Mouse (Mus musculus): ENCODE results near the gene Nr2f1.
"Not testable (repeated sequence)": the region's sequence is repeated elsewhere in the genome, so short reads cannot be mapped to it uniquely, and the experiment has no call there.

The Nr2f1 gene

DNA sequence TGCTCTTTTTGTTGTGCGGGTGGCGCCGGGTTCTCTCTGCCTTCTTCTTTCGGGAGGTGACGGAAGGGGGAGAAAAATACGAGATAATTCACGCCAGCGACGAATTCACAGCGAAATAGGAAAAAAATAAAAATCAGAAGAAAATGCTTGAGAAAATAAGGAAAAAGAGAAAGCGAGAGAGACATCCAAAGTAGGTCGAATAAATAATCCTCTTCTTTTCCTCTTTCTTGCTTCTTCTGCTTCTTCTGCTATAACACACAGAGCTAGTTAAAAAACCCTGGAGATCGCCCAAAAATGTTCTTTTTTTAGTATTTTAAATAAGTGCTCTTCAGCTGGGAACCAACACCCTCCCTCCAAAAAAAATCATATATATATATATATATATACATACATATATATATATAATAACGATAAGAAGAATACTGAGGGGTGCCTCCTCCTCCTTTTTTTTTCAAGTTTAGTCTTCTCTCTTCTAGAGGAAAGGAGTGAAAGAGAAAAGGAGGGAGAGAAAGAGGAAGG is at the start of gene Nr2f1:
TSS of gene Nr2f1 (minus strand) at position 116 of the 519 bp plus-strand sequence.
- no peak for DNase-seq (ENCODE audit: extremely low read depth, low read depth, low spot score)

DNA sequence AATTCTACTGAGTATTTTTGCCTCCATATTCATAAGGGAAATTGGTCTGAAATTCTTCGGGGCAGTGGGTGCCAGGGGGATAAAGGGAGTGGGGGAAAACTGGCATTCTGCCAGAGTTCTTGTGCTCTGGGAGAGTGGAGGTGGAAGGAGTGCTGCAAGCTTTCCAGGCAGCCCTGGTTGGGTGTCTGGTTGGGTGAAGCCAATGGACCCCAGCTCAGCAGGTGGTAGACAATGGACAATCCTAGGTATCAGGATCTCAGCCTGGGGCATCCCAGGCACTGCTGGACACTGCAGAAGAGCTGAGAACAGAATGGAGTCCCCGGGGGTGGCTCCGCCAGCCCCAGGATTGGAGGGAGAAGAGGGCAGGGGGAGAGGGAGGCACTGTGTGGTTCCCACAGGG is 22.1 kb upstream of the Nr2f1 start:
- no peak for DNase-seq (ENCODE audit: extremely low read depth, low read depth, low spot score)

DNA sequence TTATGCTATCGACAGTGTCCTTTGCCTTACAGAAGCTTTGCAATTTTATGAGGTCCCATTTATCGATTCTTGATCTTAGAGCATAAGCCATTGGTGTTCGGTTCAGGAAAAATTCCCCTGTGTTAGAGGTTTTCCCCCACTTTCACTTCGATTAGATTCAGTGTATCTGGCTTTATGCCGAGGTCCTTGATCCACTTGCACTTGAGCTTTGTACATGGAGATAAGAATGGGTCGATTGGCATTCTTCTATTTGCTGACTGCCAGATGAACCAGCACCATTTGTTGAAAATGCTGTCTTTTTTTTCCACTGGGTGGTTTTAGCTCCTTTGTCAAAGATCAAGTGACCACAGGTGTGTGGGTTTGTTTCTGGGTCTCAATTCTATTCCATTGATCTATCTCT is 20.7 kb upstream of the Nr2f1 start:
- not testable (repeated sequence) for DNase-seq (ENCODE audit: extremely low read depth, low read depth, low spot score)

DNA sequence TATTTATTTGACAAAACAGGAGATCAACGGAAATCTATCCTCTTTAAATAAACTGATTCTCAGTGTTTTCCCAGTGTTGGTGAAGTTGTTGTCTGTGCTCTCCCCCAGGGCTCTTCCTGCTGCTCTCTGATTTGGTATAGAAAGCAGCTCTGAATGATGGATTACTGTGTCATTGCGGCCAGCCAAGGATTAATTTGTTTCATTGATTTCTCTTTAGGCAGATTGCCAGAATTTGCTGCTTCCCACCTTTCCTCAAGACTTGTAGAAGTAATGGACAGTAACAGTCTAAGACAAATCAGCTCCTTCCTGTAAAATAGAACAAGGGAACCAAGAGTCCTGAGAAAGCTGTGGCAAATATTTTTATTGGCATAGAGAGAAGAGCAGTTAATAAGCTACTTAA is 15.7 kb upstream of the Nr2f1 start:
- no peak for DNase-seq (ENCODE audit: extremely low read depth, low read depth, low spot score)

DNA sequence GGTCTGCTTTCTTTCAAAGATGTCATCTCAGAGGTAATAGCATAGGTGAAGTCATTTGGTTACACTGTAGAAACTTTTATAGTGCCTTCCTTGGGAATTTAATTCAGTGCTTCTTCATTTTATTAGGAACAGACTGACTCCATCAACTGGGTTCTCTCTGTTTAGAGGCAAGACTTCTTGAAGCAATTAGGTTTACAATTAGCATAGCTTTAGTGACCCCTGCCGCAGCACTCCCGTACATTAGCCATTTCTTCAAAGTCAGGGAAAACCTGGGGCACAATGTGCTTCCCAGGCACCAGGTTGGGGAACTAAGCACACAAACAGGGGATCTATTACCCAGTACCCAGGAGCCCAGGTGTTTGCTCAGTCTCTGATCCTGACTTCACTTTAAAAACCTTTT is 13.6 kb upstream of the Nr2f1 start:
- no peak for DNase-seq (ENCODE audit: extremely low read depth, low read depth, low spot score)

DNA sequence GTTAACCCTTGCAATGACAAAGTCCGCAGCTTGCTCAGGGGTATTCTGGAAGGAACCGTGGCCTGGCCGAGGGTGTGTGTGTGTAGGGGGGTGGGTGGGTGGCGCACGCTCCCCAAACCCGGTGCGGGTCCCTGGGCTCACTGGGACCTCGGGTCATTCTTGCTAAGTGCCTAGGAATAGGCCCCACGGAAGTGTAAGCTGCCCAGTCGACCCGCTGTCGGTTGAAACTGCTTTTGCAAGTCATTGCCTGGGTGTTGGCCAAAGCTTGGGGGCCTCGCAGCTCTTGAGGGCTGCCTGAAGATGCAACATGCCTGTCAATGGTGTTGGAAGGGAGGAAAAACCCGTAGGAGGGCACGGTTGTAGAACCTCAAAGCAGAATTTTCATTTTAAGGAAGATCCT is 12.6 kb upstream of the Nr2f1 start:
- DNase-seq (ENCODE audit: extremely low read depth, low read depth, low spot score) = no peak

DNA sequence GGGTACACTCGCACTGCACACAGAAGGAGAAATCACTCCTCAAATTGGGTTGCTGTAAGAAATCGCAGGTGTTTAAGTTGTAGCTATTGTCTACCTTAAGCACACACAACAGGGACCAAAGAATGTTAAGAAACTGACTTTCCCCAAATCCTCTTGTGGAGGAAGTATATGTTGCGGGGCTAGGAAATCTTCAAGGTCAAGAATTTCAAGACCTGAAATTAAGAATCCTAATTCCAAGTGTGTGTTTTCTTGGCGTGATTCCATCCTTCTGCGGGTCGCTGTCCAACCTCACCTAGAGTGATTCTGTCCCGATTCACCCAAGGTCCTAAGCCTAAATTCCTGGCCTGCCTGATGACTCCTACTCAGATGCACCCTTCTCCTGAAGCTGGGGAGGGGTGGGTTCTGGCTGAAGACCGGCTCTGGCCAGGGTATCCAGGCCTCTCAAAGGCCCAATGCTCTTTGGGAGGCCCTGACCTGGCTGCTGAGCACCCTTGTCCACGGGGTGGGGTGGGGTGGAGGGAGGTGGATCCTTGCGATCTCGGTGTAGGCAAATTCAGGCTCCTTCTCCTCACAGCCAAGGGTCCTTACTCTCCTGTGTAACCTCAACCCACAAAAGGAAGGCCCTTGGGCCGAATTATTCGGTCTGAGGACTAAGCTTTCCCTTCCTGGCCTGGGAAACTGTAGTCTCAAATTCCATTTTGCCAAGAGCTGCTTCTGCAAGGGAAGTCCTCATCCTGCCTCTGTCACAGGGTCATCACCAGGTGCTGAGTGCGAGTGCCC is 11.9 kb upstream of the Nr2f1 start:
- no peak for DNase-seq (ENCODE audit: extremely low read depth, low read depth, low spot score)

DNA sequence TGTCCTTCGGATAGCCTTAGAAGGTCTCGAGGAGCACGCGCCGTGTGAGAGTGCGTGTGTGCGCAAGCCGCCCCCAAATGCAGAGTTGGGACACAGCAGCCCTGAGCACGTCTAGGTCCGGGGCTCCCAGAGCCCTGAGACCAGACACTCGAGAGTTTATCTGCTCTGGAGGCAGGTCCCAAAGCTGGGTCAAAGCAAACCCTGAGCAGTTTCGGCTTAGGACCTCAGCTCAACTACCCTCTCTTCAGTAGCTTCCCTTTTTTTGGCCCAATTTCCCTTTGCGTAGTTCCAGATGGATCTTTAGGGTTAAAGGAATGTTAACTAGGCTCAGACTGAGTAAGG is 11.2 kb upstream of the Nr2f1 start:
- no peak for DNase-seq (ENCODE audit: extremely low read depth, low read depth, low spot score)

DNA sequence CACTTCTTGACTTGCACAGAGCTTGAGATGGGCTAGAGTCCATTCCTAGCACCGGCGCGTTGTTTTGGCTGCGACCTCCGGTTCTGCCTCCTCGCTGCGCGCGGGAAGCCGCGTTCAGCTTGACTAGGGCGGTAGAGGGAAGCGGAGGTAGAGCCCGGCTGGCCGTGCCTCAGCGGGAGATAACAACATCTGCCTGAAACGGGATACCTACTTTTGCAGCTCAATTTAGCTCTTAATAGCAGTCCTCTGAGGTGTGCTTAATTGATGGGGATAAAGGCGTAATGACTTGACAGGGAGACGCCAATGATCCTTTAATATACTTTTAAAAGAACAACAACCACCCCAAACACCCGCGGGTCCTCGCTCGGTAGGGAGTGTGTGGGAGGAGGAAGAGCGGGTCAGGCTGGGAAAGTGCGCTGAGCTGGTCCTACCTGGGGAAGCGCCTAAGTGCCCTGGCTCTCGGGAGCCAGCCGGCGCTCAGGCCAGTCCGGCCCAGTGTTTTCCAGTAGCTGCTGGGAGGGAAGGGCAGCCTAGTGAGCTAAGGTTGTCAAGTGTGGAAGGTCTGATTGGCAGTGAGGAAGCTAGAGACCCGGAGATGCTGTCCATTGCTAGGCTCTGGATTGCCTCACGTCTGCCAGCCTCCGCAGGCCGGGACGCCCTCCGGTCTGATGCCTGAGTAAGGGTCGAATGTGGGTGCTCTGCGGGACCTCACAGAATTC is 10.6 kb upstream of the Nr2f1 start:
- no peak for DNase-seq (ENCODE audit: extremely low read depth, low read depth, low spot score)

DNA sequence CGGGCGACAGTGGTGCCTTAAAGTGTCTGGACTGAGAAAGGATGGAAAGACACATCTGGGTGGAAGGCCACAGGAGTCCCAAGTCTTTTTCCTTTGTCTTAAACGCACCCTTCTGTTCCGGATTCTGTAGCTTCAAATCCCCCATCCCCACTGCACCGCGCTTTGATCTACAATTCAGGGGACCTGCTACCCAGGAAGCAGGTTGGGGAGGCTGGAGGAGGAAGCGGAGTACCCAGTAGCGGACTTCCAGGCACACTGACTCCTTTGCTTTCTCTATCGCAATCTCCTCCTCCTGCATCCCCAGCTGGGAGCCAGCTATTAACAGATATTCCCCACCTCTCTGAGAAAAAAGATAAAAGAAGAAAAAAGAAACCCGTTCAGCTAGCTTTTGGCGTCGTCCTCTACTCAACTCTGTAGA is 10.1 kb upstream of the Nr2f1 start:
- DNase-seq (ENCODE audit: extremely low read depth, low read depth, low spot score) = no peak

DNA sequence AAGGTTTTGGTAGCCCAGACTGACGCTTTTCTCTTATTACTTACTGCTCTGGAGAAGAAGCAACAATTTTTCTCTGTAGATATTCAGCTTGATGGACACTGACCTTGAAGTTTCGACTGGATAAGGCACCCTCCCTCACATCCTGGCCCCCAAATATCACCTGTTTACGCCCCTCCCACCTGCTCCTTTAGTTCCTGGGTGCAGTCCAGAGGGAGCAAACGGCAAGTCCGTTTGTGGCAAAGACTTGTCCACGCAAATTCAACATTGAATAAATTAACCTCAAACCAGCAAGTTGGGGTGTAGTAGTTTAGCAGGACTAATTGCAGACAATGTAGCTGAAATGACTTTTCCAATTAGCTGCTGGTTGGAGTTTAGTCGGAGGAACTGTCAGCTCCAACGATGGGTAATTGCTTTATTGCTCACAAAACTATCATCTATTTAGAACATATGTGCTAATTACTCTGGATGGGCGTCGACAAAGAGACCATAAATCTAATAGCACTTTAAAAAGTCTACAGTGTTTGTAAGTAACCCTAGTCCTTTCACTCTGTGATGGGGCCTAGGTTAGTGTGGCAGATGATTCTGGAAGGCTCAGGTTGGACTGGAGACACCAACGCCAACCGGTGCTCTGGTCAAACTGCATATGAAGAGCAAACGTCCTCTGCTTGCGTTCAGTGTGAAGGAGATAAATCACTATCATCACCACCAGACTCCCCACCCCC is 9.3 kb upstream of the Nr2f1 start:
- DNase-seq (ENCODE audit: extremely low read depth, low read depth, low spot score) = no peak

DNA sequence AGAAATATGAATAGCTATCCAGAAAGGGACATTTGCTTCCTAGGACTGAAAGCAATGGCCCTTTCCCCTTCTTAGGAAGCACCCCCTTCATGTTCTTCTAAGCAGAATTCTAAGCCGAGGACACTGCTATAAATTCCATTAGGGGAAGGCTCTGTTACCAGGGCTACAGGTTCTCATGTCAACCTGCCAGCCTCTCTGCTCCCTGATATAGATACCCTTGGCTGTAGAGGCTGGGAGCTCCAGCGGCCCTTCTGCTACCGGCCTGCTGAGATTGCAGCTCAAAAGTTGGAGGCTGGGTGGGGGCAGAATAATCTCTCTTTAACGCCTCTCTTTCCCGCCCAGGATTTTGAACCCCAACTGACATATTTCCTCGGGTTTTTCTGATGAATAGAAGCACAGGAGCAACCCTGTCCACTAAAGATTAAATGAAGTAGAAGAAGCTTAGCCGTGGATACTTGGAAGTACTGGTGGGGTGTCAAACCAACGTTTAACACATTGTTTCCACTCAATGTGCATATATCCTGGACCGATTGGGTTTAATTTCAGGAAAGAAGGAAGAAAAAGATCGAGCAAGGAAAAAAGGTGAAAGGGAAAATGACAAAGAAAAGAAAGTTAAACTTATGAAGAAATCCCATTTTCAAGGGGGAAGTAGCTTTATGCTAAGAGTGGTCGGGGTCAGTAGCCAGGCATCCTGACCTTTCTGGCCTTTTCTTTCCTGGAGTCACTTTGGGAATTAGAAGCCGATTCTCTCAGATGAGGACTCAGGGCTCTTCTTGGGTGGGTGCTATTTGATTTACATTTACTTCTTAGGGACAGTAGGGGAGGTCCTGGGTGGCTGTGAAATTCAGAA is 8.5 kb upstream of the Nr2f1 start:
- no peak for DNase-seq (ENCODE audit: extremely low read depth, low read depth, low spot score)

DNA sequence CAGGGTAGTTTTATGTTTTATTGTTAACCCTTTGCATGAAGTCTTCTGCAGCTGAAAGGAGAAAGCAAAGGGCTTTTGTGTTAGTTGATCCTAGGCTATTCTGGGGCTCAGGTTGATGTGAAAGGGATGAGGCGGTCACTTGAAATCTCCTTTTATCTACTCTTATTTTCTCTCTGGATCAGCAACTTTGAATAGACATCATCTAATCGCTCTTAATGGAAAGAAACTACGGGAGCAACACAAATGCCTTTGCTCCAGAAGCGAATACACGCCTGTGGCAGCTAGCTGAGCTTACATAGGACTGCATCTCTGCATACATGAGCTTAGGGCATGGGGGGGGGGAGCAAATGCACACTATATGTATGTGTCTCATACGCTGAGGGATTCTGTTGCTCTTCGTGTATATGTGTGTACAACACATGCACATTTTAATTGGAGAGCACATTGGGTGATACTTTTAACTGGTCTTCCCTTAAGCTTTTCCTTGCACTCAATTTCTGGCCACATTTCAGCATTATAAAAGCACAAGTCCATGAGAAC is 7.4 kb upstream of the Nr2f1 start:
- DNase-seq (ENCODE audit: extremely low read depth, low read depth, low spot score) = no peak

DNA sequence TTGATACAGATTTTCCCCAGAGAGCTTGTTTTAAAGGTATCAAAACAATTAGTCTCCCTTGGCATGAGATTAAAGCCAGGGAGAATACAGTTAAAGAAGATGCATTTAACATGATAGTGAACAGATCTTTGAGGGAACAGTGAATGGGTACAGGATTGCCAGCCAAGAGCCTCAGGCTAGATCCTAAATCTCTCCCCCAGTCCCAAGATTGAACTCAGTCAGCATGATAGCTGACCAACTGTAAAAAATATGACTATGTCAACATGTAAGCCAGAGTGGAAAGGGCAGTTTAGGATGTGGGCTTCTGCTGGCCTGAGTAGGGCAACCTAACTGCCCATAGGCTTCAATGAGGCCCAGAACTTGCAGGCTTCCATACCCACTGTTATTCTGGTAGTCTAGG is 5.9 kb upstream of the Nr2f1 start:
- no peak for DNase-seq (ENCODE audit: extremely low read depth, low read depth, low spot score)

DNA sequence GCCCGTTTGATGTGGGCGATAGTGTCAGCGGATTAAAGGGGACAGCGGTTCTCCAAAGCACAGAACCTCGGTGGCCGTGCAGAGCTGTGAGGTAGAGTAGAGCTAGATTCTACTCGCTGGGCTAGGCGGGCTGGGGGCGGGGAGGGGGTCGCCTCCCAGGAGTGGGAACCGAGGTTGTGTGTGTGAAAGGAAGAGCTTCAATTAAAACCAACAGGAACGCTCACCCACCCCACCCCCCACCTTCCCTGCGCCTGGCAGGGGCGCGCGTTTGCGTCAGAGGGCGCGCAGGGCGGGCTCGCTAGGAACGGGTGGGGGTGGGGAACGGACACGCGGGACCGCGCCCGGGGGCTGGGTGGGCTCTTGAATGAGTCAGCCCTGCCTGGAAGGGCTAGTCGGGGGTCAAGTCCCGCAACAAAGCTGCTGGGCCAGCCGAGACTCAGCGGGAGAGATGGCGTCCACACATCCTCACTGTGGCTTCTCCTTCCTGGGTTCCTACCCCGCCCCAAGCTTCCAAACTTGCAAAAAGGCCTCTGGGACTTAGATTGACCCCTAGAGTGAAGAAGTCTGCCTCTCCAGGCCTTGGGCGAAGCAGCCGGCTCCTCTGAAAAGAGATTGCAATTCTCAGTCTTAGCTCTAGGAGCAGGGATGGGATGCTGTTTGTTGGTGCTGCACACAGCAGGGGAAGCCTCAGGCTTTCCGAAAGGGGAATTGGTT is 3.9 kb upstream of the Nr2f1 start:
- DNase-seq (ENCODE audit: extremely low read depth, low read depth, low spot score) = no peak

DNA sequence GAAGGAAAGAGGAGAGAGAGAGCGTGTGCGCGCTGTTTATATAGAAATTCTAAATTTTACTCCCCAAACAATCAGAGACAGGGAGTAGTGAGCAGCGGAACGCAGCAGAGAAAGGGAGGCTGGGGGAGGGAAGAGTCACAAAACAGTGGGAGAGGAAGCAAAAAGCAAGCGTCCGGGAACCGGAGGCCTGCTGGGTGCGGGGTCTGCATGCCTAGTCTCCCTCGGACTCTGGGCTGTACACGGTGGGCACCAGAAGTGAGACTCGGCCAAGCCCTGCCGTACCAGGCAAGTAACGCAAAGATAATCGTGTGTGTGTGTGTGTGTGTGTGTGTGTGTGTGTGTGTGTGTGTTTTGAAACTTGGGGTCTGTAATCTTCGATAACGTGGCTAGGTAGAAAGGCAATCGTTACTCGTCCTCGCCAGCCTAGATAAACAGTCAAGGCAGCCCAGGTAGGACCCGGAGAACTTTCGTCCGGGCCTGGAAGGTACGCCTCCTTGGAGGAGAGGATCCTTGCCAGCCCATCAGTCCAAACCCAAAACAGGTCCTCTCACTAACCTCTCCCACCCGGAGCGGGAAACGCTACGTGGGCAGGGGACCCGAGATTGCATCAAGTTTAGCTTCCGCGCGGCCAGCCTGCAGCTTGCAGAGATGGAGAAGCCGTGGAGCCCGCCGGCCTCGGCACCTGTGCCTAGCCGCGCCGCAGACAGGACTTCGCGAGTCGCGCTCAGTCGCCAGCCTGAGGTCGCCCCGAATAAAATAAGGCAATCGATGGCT is 3.2 kb upstream of the Nr2f1 start:
- no peak for DNase-seq (ENCODE audit: extremely low read depth, low read depth, low spot score)

DNA sequence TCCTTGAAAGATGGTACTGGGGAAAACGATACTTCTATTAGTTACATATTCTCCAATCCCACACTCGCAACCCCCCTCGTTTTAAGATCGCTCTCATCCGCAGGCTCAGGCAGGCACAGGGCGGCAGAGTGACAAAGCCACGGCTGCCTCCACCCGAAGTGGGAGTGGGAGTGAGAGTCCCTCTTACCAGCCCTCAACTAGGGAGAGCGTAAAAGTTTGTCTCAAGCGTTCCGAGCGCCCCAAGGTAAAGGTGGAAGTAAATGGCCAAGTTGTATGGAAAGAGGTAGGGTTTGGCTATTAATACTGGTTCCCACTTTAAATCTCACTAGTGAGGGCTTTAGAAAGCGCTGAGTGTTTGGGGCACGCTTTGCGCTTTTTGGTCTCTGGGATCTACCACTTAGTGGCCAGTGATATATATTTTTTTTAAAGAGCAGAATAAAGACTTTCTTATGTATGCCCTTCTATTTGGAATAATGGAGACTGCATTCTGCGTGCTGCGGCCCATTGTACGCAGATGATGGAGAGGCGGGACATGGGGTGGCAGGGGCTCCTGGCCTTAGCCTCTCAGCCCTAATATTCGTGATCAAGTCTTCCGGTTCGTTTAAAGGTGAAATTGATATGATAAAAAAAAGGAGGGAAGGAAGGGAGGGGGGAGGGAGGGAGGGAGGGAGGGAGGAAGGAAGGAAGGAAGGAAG is 2.5 kb upstream of the Nr2f1 start:
- DNase-seq (ENCODE audit: extremely low read depth, low read depth, low spot score) = no peak

DNA sequence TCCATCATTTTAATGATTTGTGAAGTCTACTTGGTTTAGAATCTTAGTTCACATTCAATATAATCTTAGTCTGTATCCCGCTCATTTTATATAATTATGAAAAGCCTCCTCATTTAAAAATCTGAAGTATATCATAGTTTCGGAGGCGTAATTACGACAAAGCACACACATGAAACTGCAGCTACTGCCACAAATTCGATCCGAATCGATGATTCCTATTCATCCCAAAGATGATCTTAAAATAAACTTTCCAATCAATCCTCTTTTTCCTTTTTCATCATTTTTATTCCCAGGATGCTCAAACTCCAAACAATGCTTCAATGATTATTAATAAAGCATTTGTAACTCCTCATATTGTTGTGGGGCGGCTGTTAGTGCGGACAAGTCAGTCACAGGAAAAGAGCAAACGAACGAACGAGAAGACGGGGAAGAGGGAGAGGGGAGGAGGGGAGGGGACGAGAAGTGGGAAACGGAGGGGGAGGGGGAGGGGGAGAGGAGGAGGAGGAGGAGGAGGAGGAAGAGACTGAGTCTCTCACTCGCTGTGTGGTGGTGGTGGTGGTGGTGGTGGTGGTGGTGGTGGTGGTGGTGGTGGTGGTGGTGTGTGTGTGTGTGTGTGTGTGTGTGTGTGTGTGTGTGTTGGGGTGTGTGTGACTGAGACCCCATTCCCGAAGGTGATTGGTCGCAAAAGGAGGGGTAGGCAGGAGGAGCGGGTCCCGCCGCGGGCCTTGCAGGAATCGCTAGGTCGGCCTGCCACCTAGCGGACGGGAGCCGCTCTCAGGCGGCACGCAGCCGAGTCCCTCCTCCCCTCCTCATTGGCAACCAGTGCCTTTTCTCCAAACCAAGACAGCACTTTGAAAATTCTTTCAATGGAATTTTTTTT is 1.7 kb upstream of the Nr2f1 start:
- no peak for DNase-seq (ENCODE audit: extremely low read depth, low read depth, low spot score)
